Mouse (Mus musculus) forebrain, embryonic 14.5 days (tissue): ENCODE results near the gene Golga4. TPM values are rescaled to one million over a fixed set of nuclear protein-coding genes. Genes with fewer than 3 reads are reported as not detected.

ENCODE experiments used
- ATAC-seq: fragments of 200-750 bp; cut with Nextera tagmentation; 2 replicates; pipeline ENCODE4 v1.8.0; 2017; ENCODE audit warnings: mild to moderate bottlenecking, moderate library complexity
- DNase-seq: peaks from one replicate; pipeline ENCODE4 v3.0.0-alpha.2; 2015; ENCODE audit warnings: low spot score
- H3K27ac ChIP-seq: fragments of 300-500 bp; sonication (generic); 2 replicates; pipeline ENCODE4 v1.5.1; 2014; ENCODE audit warnings: low read depth, mild to moderate bottlenecking, control low read depth, low read length, moderate library complexity
- H3K27me3 ChIP-seq: fragments of 300-500 bp; sonication (generic); replicated peaks from 2 replicates; pipeline ENCODE4 v1.6.1; 2014; ENCODE audit warnings: low read length, control low read depth, mixed read lengths; ENCODE audit not compliant: control insufficient read depth, insufficient read depth
- H3K36me3 ChIP-seq: fragments of 300-500 bp; sonication (generic); 2 replicates; pipeline ENCODE4 v1.6.1; 2014; ENCODE audit warnings: low read length, control low read depth; ENCODE audit not compliant: control insufficient read depth, insufficient read depth
- H3K4me1 ChIP-seq: fragments of 300-500 bp; sonication (generic); 2 replicates; pipeline ENCODE4 v1.6.1; 2014; ENCODE audit warnings: antibody characterized with exemption, low read length, control low read depth; ENCODE audit not compliant: control insufficient read depth, insufficient read depth
- H3K4me2 ChIP-seq: fragments of 300-500 bp; sonication (generic); 2 replicates; pipeline ENCODE4 v1.6.1; 2014; ENCODE audit warnings: mild to moderate bottlenecking, control low read depth, low read length
- H3K4me3 ChIP-seq: fragments of 300-500 bp; sonication (generic); 2 replicates; pipeline ENCODE4 v1.5.1; 2014; ENCODE audit warnings: low read depth, low read length, control low read depth
- H3K9ac ChIP-seq: fragments of 300-500 bp; sonication (generic); 2 replicates; pipeline ENCODE4 v1.6.1; 2014; ENCODE audit warnings: mild to moderate bottlenecking, low read length, control low read depth, moderate library complexity
- H3K9me3 ChIP-seq: fragments of 300-500 bp; sonication (generic); replicated peaks from 2 replicates; pipeline ENCODE4 v1.6.1; 2016; ENCODE audit warnings: low read length, control low read depth, mixed read lengths; ENCODE audit not compliant: control insufficient read depth
- WGBS: fragments of 180-500 bp; shearing (Covaris S2); extraction: QIAGEN DNeasy Blood & Tissue Kit; methylation state at CpG from one replicate; pipeline ENCODE4 v1.1.7; 2014; 5-methylcytosine and 5-hydroxymethylcytosine counted together
- polyA plus RNA-seq: library from polyadenylated mRNA; unstranded; fragments of >200 nt; fragmentation: Nextera tagmentation; extraction: Ambion mirVana; gene quantifications from 2 replicates; pipeline ENCODE4 v1.2.1, GENCODE M21; 2014

The Golga4 gene
- polyA plus RNA-seq, 1 experiment from 2014 or later, result 28.5 TPM

DNA sequence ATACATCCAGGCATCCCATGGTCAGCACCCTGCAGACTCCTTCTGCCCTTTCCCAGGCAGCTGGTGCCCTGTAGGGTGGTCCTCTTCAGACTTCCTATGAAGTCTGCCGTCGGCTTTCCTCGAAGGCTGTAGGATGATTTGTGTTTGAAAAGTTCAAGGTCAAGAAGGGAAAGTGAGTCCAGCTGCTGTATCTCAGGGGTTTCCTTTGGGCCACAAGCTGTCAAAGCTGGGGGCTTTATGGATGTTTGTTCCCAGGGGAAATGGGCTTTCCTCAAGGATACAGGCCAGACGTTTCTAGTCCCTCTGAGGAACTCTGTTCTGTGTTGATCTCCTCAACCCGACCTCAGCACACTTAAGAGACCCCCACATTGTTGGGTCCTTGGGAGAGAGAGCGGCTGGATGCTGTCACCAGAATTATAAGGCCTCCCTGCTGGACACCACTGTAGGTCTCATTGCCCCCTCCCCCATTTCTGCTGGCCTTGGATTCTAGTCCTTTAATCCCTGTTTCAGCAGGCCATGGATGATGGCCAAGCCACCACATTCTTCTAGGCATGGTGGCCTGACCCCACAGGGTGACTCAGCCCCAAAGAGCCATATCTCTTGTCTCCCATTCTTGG lies 123.8 kb downstream of the Golga4 start:
- DNase-seq (no peak), ATAC-seq (no peak)
- H3K36me3 ChIP-seq, result no peaks in the 10 kb centered on the region
- H3K4me1 ChIP-seq, result no peaks in the 10 kb centered on the region
- no peak overlapping the region for H3K4me2 ChIP-seq
- H3K9me3 ChIP-seq, result no peaks in the 10 kb centered on the region
- no peak overlapping the region for H3K27ac ChIP-seq
- H3K4me3 ChIP-seq, result no peak overlapping the region
- no peak overlapping the region for H3K9ac ChIP-seq
- WGBS, result 70% methylated on average over 6 of the region's 6 CpGs
- H3K27me3 ChIP-seq, result no peaks in the 10 kb centered on the region

Other genes starting within 250 kb of the Golga4 start
- gene Eomes, start 28.1 kb upstream of the Golga4 start, polyA plus RNA-seq, result 22.9 and 24.1 TPM in 2 replicates
- gene Itga9, start 100.4 kb downstream of the Golga4 start, polyA plus RNA-seq, result 0.85 and 0.88 TPM in 2 replicates